Mouse (Mus musculus) thymus, adult 18-20 months (tissue): Measurements from ENCODE around the gene Nfx1.
"Not testable (repeated sequence)": the region's sequence is repeated elsewhere in the genome, so short reads cannot be mapped to it uniquely, and the experiment has no call there.

ENCODE experiments used
- DNase-seq, 2 experiments: peaks; one replicate each; pipeline ENCODE4 v3.0.0; 2022; ENCODE audit warnings: mixed read lengths in 2 of 2

The Nfx1 gene

DNA sequence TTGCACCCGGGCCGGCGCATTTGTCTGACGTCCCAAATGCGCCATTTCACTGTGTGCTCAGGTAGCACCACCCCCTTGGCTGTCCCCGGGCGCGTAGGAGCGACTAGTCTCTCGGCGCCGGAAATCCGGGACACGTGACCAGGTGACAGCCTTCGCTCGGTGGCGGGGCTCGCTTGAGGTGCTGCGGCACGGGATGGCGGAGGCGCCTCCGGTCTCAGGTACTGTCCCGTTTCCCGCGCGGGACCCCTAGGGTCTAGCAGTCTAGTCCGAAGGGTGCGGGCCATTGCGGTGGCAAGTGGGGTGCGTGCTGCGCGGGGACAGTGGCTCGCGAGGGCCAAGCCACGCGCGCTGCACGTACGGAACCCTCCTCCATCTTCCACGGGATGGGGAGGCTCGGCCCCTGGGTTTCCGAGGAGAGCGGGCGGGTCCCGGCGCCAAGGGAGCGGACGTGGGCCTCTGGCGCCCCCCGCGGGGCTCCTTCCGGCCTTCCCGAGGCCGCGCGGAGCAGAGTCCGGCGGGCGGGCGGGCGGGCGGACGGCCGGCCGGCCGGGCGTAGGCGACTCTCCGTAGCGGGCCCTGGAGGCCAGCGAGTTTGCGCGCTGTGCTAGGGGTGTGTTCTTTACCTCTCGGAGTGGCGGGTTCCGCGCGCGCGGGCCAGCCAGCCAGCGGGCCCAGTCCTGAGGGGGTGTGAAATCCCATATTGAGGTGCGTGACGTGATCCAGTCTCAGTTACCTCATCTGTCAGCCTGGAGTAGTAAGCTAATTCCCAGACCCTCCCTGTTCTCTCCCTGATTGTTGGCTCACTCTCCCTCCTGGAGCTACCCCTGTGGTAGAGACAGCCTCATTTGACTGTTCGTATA is at the start of gene Nfx1:
Nfx1 (plus strand) TSS at position 65 of the 860 bp plus-strand sequence.
- DNase-seq: peak; percentile 94

DNA sequence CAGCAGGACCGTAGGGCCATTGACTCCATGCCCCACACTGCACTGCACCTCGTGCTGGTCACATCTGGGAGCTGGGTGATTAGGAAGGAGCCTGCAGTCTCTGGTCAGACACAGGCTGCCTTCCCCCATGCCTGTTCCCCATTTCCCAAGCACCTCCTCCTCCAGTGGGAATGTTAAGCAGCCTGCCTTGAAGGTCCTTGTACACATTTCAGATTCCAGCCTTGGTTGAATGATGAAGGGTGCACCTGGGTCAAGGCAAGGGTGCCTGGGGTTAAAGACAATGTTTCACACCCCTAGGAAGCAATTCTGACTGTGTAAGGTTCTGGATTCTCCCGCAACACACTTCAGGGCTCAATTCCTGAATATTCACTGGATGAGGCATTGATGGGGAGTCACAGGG is 49.4 kb upstream of the Nfx1 start:
- no peak for DNase-seq

DNA sequence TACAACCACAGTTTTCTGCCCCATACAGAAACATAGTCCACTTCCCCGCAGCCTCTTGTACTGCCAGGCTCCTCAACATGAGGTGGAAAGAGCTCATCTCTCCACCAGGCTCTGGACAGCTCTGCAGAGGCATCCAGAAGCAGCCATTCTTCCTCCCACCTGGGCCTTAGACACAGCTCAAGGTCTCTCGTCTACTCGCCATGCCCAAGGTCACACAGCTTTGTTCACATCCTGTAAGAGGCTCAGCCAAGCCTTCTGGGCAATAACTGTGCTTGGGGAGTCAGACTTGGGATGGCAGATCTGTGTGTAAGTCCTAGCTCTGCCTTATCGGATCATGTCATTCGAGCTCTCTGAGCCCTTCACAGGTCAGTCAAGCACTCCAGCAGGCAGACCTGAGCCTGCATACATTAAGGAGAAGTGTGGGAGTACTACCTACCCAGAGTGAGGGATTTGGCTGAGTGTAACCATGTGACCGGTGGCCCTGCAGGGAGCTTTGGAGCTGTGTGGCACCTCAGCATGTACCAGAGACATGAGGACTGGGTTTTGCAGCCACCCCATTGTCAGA is 47.5 kb upstream of the Nfx1 start:
- no peak for DNase-seq

DNA sequence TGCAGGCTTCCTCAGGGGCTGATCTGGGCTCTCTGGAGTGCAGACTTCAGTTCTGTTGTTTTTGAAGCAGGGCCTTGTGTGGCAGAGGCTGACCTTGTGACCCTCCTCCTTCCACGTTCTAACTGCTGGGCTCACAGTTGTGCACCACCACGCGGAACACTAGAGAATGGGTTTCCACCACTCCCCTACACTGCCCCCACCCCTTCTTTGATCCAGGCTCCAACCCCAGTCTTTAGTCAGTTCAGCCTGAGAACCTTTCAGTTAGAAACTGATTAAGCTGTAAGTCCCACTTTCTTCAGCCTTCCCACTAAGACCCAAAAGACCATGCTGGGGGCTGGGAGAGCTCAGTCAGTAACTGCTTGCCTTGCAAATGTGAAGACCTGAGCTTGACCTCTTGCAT is 45.1 kb upstream of the Nfx1 start:
- no peak for DNase-seq

DNA sequence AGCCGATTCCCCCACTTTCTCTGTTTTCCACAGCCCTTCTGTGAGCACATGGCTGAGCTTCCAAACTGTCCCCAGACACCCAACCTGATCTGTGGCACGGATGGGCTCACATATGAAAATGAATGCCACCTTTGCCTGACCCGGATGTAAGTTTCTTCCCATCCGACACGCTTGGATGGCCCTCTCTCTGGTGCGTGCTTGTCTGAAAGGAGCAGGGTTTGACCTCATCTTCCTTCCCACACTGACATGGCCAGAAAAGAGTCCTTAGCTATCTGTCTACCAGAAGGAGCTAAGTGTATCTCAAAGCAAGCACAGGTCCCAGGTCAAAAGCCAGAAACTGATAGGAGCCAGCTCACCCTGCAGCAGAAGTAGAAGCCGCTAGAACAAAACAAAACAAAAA is 41.7 kb upstream of the Nfx1 start:
- no peak for DNase-seq

GRCm38 (mm10) chr4:40933694-40934093 is 37.0 kb upstream of the Nfx1 start:
- DNase-seq: no peak

GRCm38 (mm10) chr4:40934369-40934768 is 36.3 kb upstream of the Nfx1 start:
- not testable (repeated sequence) for DNase-seq

DNA sequence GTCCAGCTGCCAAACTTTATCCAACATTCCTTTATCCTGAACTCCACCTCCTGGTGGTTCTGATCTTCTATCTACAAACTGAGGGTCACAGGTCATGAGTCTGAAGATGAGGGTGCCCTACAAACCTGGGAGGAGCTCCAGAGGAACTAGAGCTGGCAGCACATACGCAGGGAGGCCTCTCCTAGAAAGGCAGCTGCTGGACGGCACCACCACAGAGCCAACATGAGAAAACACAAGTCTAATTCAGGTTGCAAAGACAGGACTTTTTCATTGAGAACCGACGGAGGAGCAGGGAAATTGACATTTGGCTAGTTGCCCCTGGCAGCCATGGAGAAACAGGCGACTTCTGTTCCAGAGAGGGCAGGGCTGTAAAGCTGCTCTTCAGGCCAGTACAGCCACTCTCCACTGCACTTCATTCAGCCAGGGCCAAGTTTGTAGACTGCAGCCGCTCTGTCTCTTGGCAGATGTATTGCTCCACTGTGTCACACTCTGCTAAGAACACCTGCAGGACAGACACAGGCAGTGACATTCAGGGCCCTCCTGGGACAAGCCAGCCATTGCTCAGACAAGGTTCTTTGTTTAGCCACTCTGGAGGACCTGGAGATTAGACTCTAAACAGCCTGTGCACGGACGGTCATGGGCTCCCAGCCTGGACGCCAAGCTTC is 34.4 kb upstream of the Nfx1 start:
- DNase-seq: no peak

- no peak for DNase-seq
Observed at GRCm38 (mm10) chr4:40938793-40939192, 31.9 kb upstream of the Nfx1 start.

- DNase-seq: no peak
Observed at GRCm38 (mm10) chr4:40943651-40944050, 27.1 kb upstream of the Nfx1 start.

DNA sequence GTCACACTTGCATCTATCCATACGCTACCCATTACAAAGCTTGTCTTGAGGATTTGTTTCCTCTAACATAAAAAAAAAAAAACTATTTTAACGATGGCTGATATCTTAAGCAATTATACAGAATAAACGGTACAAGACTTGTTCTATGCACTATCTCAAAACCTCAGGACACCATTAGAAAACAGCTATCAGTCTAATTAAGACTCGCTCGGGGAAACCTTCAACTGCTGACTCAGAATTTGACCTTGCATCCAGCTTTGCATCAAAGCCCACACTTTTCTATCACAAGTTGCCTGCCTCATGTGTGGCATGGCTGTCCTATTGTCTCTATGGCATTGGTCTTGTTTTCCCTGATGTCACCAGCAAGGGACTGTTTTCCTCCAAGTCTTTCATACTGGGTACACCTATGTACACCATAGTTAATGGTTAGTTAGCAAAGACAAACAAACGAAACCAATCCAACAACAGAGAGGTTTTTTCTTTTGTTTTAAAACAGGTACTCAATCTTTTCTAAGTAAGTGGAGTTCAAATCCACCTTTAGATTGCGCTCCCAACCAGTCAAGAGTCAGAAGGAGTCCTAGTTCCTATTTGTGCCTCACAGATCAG is 24.1 kb upstream of the Nfx1 start:
- DNase-seq: no peak

- DNase-seq: no peak
Observed at GRCm38 (mm10) chr4:40947565-40948159, 23.0 kb upstream of the Nfx1 start.

GRCm38 (mm10) chr4:40948160-40948708 is 22.5 kb upstream of the Nfx1 start, which contains the start of the genes Bag1 and Chmp5:
Bag1 (minus strand) TSS chr4:40948294.
Chmp5 (plus strand) TSS chr4:40948407.
- peak; percentile 97 to 98 for DNase-seq

DNA sequence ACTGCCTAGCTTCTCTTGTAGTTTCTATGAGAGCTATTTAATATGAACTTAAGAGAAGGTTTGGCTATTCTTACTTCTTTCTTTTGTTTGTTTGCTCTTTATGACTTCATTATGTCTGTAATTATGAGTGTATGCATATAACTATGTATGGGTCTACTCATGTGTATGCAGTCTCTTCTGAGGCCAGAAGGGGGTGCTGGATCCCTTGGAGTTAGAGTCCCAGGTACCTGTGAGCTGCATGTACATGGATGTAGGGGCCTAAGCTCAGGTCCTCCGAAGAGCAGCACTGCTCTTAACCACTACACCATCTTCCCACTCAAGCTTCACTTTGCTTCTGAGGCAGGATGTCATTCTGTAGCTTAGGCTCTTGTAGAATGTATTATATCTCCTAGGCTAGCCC is 17.2 kb upstream of the Nfx1 start:
- DNase-seq: no peak

GRCm38 (mm10) chr4:40955942-40956341 is 14.8 kb upstream of the Nfx1 start:
- DNase-seq: no peak

GRCm38 (mm10) chr4:40963536-40963935 is 7.2 kb upstream of the Nfx1 start:
- DNase-seq: no peak

- DNase-seq: no peak
Observed at GRCm38 (mm10) chr4:40969161-40969560, 1.5 kb upstream of the Nfx1 start.

DNA sequence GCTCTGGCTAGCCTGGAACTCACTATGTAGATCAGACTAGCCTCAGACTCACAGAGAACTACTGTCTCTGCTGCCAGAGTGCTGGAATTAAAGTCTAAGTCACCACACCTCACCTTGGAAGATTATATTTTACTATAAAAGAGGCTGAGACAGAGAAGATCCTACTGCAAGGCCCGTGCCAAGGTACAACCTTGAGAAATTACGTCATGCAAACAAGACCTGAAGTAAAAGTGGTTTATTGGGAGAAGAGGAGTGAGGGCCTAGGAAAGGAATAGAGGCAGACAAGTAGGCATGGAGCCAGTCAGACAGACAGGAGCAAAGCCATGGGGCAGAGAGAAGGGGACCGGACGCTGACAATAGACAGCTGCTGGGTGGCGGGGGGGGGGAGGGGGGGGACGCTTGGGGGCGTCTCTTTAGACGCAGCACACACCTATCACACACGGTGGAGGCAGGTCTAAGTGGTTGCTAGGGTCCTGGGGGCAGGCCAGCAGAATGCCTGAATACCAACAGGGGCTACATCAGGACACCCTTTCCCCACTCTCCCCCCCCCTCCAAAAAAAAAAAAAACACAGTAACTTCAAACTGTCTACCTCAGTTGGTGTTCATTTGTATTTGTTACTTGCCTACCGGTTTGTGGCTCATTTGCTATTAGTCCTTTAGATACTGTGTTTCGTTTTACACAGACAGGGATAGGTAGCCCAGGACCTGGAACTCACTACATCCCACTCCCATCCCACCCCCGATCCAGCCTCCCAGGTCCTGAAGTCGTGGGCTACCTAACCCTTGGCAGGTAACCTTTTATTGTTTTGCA is 720 bp upstream of the Nfx1 start:
- DNase-seq: no peak

DNA sequence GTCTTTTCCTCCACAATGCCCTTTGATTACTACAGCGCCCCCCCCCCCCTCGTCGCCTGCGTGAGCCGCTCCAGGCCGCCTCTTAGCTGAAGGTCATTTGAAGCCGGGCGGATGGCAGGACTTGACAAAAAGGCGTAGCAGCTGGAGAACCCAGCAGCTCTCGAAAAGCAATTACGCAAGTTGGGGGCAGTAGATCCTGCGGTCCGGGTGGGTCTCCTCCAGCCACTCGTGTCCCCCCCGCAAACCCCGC is 189 bp upstream of the Nfx1 start:
- DNase-seq: no peak

GRCm38 (mm10) chr4:40971744-40972143 is 1.0 kb downstream of the Nfx1 start:
- peak in 1 of 2 experiments; percentile 22 for DNase-seq

- no peak for DNase-seq
Observed at GRCm38 (mm10) chr4:40974011-40974410, 3.3 kb downstream of the Nfx1 start.

GRCm38 (mm10) chr4:40975678-40976077 is 5.0 kb downstream of the Nfx1 start:
- DNase-seq: no peak
